Mouse (Mus musculus) left cerebral cortex, postnatal 10 days (tissue): ENCODE results near the gene Tagap. TPM values are rescaled to one million over a fixed set of nuclear protein-coding genes. Genes with fewer than 3 reads are reported as not detected.
"Not testable (repeated sequence)": the region's sequence is repeated elsewhere in the genome, so short reads cannot be mapped to it uniquely, and the experiment has no call there.

Source experiments
- DNase-seq, 2 experiments: peaks; one replicate each; pipeline ENCODE4 v3.0.0; 2021 to 2022; ENCODE audit warnings: low spot score in 2 of 2, mixed read lengths in 1 of 2; ENCODE audit errors: extremely low spot score in 1 of 2
- intact Hi-C: fragments of 180-260 bp; cut with DNase I; formaldehyde crosslinking; loops from one replicate; pipeline ENCODE4 v1.15.1; 2025
- total RNA-seq, 2 experiments: library from RNA; stranded (reverse); gene quantifications; 2 replicates each; pipeline ENCODE4 v1.2.3; 2021

Gene Tagap
- total RNA-seq, 2 experiments from 2014 or later, result 4.8 to 5.2 TPM

DNA sequence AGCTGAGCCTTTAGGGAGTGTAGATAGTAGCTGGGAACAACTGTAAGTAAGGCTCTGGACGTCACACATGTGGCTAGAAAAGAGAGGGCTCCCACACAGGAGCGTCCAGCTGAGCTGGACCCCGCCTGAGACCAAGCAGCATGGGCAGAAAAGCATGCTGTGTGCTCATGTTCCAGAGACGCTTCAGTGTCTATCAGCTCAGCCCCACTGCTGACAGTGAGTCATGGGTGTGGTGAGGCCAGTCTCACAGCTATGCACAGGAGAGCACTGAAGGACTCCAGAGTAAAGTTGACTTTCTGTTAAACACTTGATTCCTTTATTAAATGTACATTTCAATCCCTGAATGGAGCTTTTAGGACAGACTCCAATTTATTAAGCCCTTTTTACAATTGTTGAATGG, 25.5 kb downstream of the Tagap start:
- DNase-seq, intact Hi-C loops: not testable (repeated sequence)

DNA sequence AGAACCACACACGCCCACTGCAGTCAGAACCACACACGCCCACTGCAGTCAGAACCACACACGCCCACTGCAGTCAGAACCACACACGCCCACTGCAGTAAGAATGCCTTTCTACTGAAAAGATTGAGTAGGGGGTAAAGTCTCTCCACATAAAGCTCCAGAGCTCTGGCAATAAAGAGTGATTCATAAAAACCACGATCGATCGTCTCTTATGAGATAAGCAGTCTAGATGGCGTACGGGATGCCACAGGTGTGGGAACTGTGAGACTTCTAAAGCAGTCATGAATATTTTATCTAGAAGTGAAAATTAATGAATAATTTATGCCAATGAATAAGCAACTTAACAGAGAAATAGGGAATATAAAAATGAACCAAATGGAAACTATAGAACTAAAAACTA, 31.4 kb downstream of the Tagap start:
- intact Hi-C loops, DNase-seq: not testable (repeated sequence)

DNA sequence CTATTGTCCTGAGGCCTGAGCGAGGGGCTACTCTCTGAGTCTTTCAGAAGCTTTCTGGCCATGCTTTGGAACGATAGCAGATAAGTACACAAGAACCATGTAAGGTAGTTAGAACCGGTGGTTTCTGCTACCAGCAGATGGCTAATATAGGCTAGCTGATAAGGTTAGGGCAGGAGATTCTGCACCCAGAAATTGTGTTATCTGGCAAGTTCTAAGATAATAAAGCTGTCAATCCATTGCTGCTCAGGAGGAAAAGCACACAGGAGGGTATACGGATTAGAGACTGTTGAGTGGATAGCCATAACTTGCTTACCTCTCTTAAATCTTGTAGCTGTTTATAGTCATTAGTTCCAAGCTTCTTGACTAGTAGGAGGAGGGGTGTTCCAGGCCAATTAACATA, 37.5 kb downstream of the Tagap start:
- DNase-seq, intact Hi-C loops: not testable (repeated sequence)

GRCm38 (mm10) chr17:7964398-7964797, 38.6 kb downstream of the Tagap start:
- DNase-seq, intact Hi-C loops: not testable (repeated sequence)

DNA sequence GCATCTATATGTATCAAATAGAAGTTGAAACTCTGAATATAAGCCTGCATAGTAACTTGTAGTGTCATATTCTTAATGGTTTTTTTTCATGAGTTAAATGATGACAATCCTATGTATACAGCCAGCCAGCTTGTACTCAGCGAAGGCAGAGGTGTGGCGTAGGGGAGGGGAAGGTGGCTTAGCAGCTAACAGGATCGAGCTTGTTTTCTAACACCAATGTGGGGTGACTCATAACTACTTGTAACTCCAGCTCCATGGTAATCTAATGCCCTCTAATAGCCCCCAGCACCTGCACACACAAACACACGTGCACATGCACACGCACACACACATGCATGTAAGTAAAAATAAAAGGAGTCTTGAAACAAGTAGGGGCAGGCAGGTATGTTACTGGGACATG, 42.7 kb downstream of the Tagap start:
- intact Hi-C loops, result not testable (repeated sequence)

GRCm38 (mm10) chr17:7969782-7970181, 44.0 kb downstream of the Tagap start:
- intact Hi-C loops, DNase-seq: not testable (repeated sequence)

More for the DNA sequence above, 42.7 kb downstream of the Tagap start:
- DNase-seq, result not testable (repeated sequence)

- intact Hi-C loops, DNase-seq: not testable (repeated sequence)
Observed at GRCm38 (mm10) chr17:7983484-7983883, 57.7 kb downstream of the Tagap start.

Other genes with a start within 250 kb of the Tagap start
- gene Fndc1, start 98.7 kb upstream of the Tagap start, total RNA-seq, result 10 to 100 TPM; 10.2 to 10.9 TPM
- gene Rsph3a, start 19.6 kb downstream of the Tagap start, total RNA-seq, result 10 to 100 TPM; 42.8 to 45.5 TPM
- gene Gm49673, start 221.8 kb downstream of the Tagap start, total RNA-seq, result under 1 TPM; 0.18 to 0.28 TPM
- 1 to 10 TPM; 4.9 to 7.2 TPM for gene Rnaset2a, start 222.1 kb downstream of the Tagap start, total RNA-seq
- 10 to 100 TPM; 19.8 to 20.8 TPM for gene Fgfr1op, start 239.5 kb downstream of the Tagap start, total RNA-seq